Mouse (Mus musculus): ENCODE results near the gene Ttn. TPM values are rescaled to one million over a fixed set of nuclear protein-coding genes. Genes with fewer than 3 reads are reported as not detected.
"Not testable (repeated sequence)": the region's sequence is repeated elsewhere in the genome, so short reads cannot be mapped to it uniquely, and the experiment has no call there.

Ttn gene
- 0.02 and 0.10 TPM in 2 replicates for total RNA-seq (2015)
- total RNA-seq (2017): 0.03 TPM in 1 of 2 replicates, not detected in the other

GRCm38 (mm10) chr2:76982391-76983145 lies at the start of gene Ttn:
Ttn (minus strand) TSS chr2:76982547.
- no peak for ATAC-seq (replicated peaks; ENCODE audit: poor library complexity)

- no peak for ATAC-seq (replicated peaks; ENCODE audit: poor library complexity)
These were observed 38.3 kb upstream of the Ttn start for GRCm38 (mm10) chr2:77020649-77021048.

- no peak for ATAC-seq (replicated peaks; ENCODE audit: poor library complexity)
These were observed 35.4 kb upstream of the Ttn start for GRCm38 (mm10) chr2:77017735-77018134.

- ATAC-seq (replicated peaks; ENCODE audit: poor library complexity): not testable (repeated sequence)
These were observed 31.1 kb upstream of the Ttn start for GRCm38 (mm10) chr2:77013449-77013848.

- no peak for ATAC-seq (replicated peaks; ENCODE audit: poor library complexity)
These were observed 29.6 kb upstream of the Ttn start for GRCm38 (mm10) chr2:77011981-77012380.

- ATAC-seq (replicated peaks; ENCODE audit: poor library complexity): no peak
These were observed 24.7 kb upstream of the Ttn start for GRCm38 (mm10) chr2:77007015-77007414.

- ATAC-seq (replicated peaks; ENCODE audit: poor library complexity): no peak
These were observed 20.8 kb upstream of the Ttn start for GRCm38 (mm10) chr2:77003148-77003547.

- no peak for ATAC-seq (replicated peaks; ENCODE audit: poor library complexity)
These were observed 16.0 kb upstream of the Ttn start for GRCm38 (mm10) chr2:76998351-76998750.

GRCm38 (mm10) chr2:76992493-76993201 lies 10.3 kb upstream of the Ttn start:
- no peak for ATAC-seq (replicated peaks; ENCODE audit: poor library complexity)

GRCm38 (mm10) chr2:76987317-76987716 lies 5.0 kb upstream of the Ttn start:
- no peak for ATAC-seq (replicated peaks; ENCODE audit: poor library complexity)

- no peak for ATAC-seq (replicated peaks; ENCODE audit: poor library complexity)
These were observed 2.0 kb upstream of the Ttn start for GRCm38 (mm10) chr2:76984384-76984783.

- ATAC-seq (replicated peaks; ENCODE audit: poor library complexity): no peak
These were observed 1.3 kb upstream of the Ttn start for GRCm38 (mm10) chr2:76983601-76984000.

- ATAC-seq (replicated peaks; ENCODE audit: poor library complexity): no peak
These were observed 630 bp downstream of the Ttn start for GRCm38 (mm10) chr2:76981717-76982116.

- peak; percentile 98 for ATAC-seq (replicated peaks; ENCODE audit: poor library complexity)
These were observed 2.2 kb downstream of the Ttn start for GRCm38 (mm10) chr2:76980146-76980545.

- ATAC-seq (replicated peaks; ENCODE audit: poor library complexity): no peak
These were observed 4.7 kb downstream of the Ttn start for GRCm38 (mm10) chr2:76977650-76978049.

- ATAC-seq (replicated peaks; ENCODE audit: poor library complexity): no peak
These were observed 10.3 kb downstream of the Ttn start for GRCm38 (mm10) chr2:76972051-76972450.

- ATAC-seq (replicated peaks; ENCODE audit: poor library complexity): no peak
These were observed 11.3 kb downstream of the Ttn start for GRCm38 (mm10) chr2:76971069-76971468.

- ATAC-seq (replicated peaks; ENCODE audit: poor library complexity): peak; percentile 59
These were observed 11.7 kb downstream of the Ttn start for GRCm38 (mm10) chr2:76970669-76971068.

GRCm38 (mm10) chr2:76970204-76970603 lies 12.1 kb downstream of the Ttn start:
- ATAC-seq (replicated peaks; ENCODE audit: poor library complexity): peak; percentile 12; the same call in 1 of the 2 replicates

- no peak for ATAC-seq (replicated peaks; ENCODE audit: poor library complexity)
These were observed 12.7 kb downstream of the Ttn start for GRCm38 (mm10) chr2:76969637-76970036.

GRCm38 (mm10) chr2:76968919-76969318 lies 13.4 kb downstream of the Ttn start:
- peak; percentile 92 for ATAC-seq (replicated peaks; ENCODE audit: poor library complexity)

- ATAC-seq (replicated peaks; ENCODE audit: poor library complexity): no peak
These were observed 15.8 kb downstream of the Ttn start for GRCm38 (mm10) chr2:76966582-76966981.

All from megakaryocyte progenitor cell, adult 5-6 weeks (primary cell).